Mouse (Mus musculus) G1E (cell line): ENCODE measurements around the gene Pnpla2. TPM values are rescaled to one million over a fixed set of nuclear protein-coding genes. Genes with fewer than 3 reads are reported as not detected.

Experiments used
- ATAC-seq: 2 replicates; pipeline ENCODE4 v1.8.0; 2016; ENCODE audit warnings: mild to moderate bottlenecking; ENCODE audit not compliant: insufficient number of reproducible peaks, poor library complexity, low FRiP score, severe bottlenecking; ENCODE audit errors: extremely low read depth
- DNase-seq: peaks from one replicate; pipeline ENCODE4 v3.0.0; 2012; ENCODE audit warnings: low spot score
- H3K27me3 ChIP-seq: 2 replicates; pipeline ENCODE4 v1.6.1; 2012; ENCODE audit warnings: mild to moderate bottlenecking, low read length, inconsistent platforms; ENCODE audit not compliant: insufficient read depth
- H3K36me3 ChIP-seq: replicated peaks from 2 replicates; pipeline ENCODE3; 2012; ENCODE audit warnings: mild to moderate bottlenecking, inconsistent platforms
- H3K4me1 ChIP-seq: 2 replicates; pipeline ENCODE4 v1.6.1; 2012; ENCODE audit warnings: low read depth, low read length, inconsistent platforms, mixed read lengths; ENCODE audit not compliant: insufficient read depth
- H3K4me3 ChIP-seq: 2 replicates; pipeline ENCODE4 v1.5.1; 2012; ENCODE audit warnings: low read depth, mild to moderate bottlenecking, inconsistent platforms, low read length, moderate library complexity, mixed read lengths
- H3K9me3 ChIP-seq: replicated peaks from 2 replicates; pipeline ENCODE4 v1.6.1; 2012; ENCODE audit warnings: inconsistent platforms
- CTCF ChIP-seq: IDR thresholded peaks from 2 replicates; pipeline ENCODE4 v1.5.1; 2012; ENCODE audit warnings: low read depth, low read length, inconsistent platforms, mixed read lengths
- GATA1 ChIP-seq: IDR thresholded peaks from 2 replicates; pipeline ENCODE4 v1.6.1; 2012; ENCODE audit warnings: borderline replicate concordance, low read length, inconsistent platforms, mixed read lengths
- GATA2 ChIP-seq: IDR thresholded peaks from 2 replicates; pipeline ENCODE4 v1.6.1; 2012; ENCODE audit warnings: low read depth, low read length, inconsistent platforms, borderline replicate concordance
- POLR2AphosphoS5 ChIP-seq: IDR thresholded peaks from 2 replicates; pipeline ENCODE4 v1.6.1; 2012; ENCODE audit warnings: low read depth, low read length, inconsistent platforms; ENCODE audit not compliant: insufficient replicate concordance
- TAL1 ChIP-seq: conservative IDR thresholded peaks from 2 replicates; pipeline ENCODE4 v1.6.1; 2012; ENCODE audit warnings: low read depth, low read length, inconsistent platforms, mixed read lengths
- polyA plus RNA-seq: library from polyadenylated mRNA; stranded (reverse); fragments of >175 nt; gene quantifications from 2 replicates; pipeline ENCODE4 v1.2.3, GENCODE M21; 2012
- total RNA-seq, 2 experiments: library from RNA; stranded (forward) in 1 of 2; stranded (reverse) in 1 of 2; fragments of 200-1000 nt in 1 of 2; fragments of >200 nt in 1 of 2; fragmentation: Nextera tagmentation in 1 of 2; gene quantifications; 2 replicates each; pipeline ENCODE4 v1.2.3; 2014 to 2017

Pnpla2 gene
- total and polyA plus RNA-seq, 3 experiments, result 9.9 to 50.5 (median 23.6) TPM

DNA sequence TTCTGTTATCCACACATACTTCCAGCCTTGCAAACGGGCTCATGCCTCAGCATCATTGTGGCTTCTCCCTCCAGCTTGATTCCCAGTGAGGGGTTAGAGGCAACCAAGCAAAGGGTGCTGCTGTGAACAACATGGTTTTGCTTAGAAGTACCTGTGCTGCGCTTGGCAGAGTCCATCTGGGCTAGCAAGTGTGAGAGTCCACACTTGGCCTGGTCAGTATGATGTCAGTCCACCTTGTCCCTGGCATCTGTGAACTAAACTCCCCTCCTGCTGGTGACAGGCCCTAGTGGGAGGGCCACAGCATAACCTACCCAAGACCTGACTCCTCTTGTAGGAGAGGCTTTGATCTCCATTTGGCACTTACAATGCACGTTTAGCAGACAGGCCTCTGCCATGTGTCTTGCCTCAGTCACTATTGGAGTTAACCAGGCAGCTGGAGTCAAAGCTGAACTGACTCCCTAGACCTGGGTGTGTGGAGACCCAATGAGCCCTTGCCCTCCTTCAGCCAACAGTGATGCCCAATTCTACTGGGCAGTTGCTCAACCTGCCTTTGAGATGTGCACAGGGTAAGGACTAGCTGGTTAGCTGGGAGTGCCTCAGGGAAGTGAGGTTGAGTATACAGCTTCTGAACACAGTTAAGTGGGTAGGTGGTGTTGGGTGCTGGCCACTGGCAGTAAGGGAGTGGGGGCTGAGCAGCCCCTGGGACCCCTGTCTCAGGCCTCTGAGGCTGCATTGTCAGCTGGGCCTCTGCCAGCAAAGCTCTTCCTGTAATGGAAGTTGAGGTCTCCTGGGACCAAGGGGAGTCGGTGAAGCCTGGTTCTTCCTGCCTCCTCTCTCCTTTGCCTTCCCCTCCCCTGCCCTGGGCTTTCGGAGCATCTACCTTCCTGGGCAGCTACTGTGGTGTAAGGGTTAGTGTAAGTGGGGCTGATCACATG, 29.5 kb downstream of the Pnpla2 start:
- no peak for DNase-seq
- no peak overlapping the region for H3K4me3 ChIP-seq
- TF ChIP-seq GATA2 (no peak), CTCF (no peak), TAL1 (no peak), POLR2AphosphoS5 (no peak), GATA1 (no peak)
- 0 out of 2 replicates have a peak, but pooled peaks cover 2% of the 10 kb centered on the region for H3K9me3 ChIP-seq
- peaks cover 92% of the 10 kb centered on the region for H3K36me3 ChIP-seq
- H3K4me1 ChIP-seq, result peaks cover 19% of the 10 kb centered on the region
- peaks cover 2% of the 10 kb centered on the region; the same call in 1 of the 2 replicates for H3K27me3 ChIP-seq
- ATAC-seq, result no peak

DNA sequence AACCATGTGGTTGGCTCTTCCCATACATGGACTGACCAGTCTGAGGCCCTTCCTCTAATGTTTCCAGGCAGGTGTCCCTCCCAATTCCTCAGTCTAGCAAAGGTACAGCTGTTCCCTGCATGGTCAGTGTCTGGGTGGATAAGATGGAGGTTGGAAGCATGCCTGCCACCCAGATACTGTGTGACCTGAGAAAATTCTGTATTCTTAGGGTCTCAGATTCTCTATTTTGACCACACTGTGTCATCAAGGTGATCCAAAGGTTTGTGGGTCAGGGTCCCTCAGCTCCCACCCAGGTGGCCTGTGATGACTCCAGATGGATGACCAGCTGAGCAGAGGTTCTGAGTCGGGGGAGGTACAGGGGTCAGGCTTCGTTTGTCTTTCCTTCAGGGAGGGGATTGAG, 30.2 kb downstream of the Pnpla2 start:
- ATAC-seq (no peak), DNase-seq (no peak)
- TF ChIP-seq TAL1 (no peak), GATA1 (no peak), GATA2 (no peak), POLR2AphosphoS5 (no peak), CTCF (no peak)
- Histone ChIP-seq H3K4me3 (no peak overlapping the region), H3K36me3 (peaks cover 95% of the 10 kb centered on the region), H3K27me3 (peaks cover 2% of the 10 kb centered on the region; the same call in 1 of the 2 replicates), H3K9me3 (0 out of 2 replicates have a peak, but pooled peaks cover 2% of the 10 kb centered on the region), H3K4me1 (peaks cover 19% of the 10 kb centered on the region)

DNA sequence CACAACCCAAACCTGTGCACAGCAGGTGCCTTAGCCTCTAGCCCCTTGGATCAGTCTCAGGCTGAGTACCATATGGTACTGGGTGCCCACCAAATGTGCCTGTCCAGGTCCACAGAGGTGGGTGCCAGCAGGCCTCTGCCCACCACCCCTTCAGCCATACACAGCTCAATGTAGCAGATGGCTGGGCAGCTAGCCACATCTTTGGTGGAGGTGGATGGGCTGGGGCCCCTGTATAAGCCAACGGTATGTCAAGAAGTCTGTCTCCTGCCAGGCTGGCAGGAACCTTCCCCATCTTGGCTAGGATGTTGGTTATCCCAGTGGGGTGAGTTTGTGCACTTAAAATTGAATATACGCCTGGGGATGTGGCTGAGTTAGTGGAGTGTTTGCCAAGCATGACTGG, 30.6 kb downstream of the Pnpla2 start:
- Histone ChIP-seq H3K27me3 (peaks cover 2% of the 10 kb centered on the region; the same call in 1 of the 2 replicates), H3K36me3 (peaks cover 95% of the 10 kb centered on the region), H3K4me1 (peaks cover 15% of the 10 kb centered on the region), H3K9me3 (0 out of 2 replicates have a peak, but pooled peaks cover 2% of the 10 kb centered on the region), H3K4me3 (no peak overlapping the region)
- DNase-seq (no peak), ATAC-seq (no peak)
- no peak for TF ChIP-seq CTCF
- TF ChIP-seq GATA1, result no peak

GRCm38 (mm10) chr7:141486239-141486638, 31.2 kb downstream of the Pnpla2 start:
- DNase-seq (no peak), ATAC-seq (no peak)
- H3K27me3 ChIP-seq, result peaks cover 2% of the 10 kb centered on the region; the same call in 1 of the 2 replicates
- H3K9me3 ChIP-seq, result 0 out of 2 replicates have a peak, but pooled peaks cover 2% of the 10 kb centered on the region
- TF ChIP-seq GATA1 (no peak), TAL1 (no peak), CTCF (no peak), POLR2AphosphoS5 (no peak), GATA2 (no peak)
- H3K4me3 ChIP-seq, result no peak overlapping the region
- peaks cover 9% of the 10 kb centered on the region for H3K4me1 ChIP-seq
- peaks cover 95% of the 10 kb centered on the region for H3K36me3 ChIP-seq

- DNase-seq (no peak), ATAC-seq (no peak)
- TF ChIP-seq CTCF (no peak), GATA2 (no peak), TAL1 (no peak), GATA1 (no peak), POLR2AphosphoS5 (no peak)
- H3K9me3 ChIP-seq, result no peaks in the 10 kb centered on the region
- H3K4me3 ChIP-seq, result no peak overlapping the region
- H3K36me3 ChIP-seq, result peaks cover 95% of the 10 kb centered on the region
- no peaks in the 10 kb centered on the region for H3K27me3 ChIP-seq
- peaks cover 7% of the 10 kb centered on the region for H3K4me1 ChIP-seq
Measured at GRCm38 (mm10) chr7:141487141-141487540, 32.1 kb downstream of the Pnpla2 start.

GRCm38 (mm10) chr7:141491151-141491550, 36.2 kb downstream of the Pnpla2 start:
- TF ChIP-seq POLR2AphosphoS5 (no peak), GATA2 (no peak), CTCF (no peak), TAL1 (no peak), GATA1 (no peak)
- H3K9me3 ChIP-seq, result no peaks in the 10 kb centered on the region
- H3K4me3 ChIP-seq, result no peak overlapping the region
- H3K36me3 ChIP-seq, result peaks cover 94% of the 10 kb centered on the region
- no peaks in the 10 kb centered on the region for H3K27me3 ChIP-seq
- ATAC-seq (no peak; the same call in 1 of the 2 replicates), DNase-seq (no peak)
- H3K4me1 ChIP-seq, result 0 out of 2 replicates have a peak, but pooled peaks cover 2% of the 10 kb centered on the region
